Mouse (Mus musculus): ENCODE measurements around the gene Henmt1.

Gene Henmt1

DNA sequence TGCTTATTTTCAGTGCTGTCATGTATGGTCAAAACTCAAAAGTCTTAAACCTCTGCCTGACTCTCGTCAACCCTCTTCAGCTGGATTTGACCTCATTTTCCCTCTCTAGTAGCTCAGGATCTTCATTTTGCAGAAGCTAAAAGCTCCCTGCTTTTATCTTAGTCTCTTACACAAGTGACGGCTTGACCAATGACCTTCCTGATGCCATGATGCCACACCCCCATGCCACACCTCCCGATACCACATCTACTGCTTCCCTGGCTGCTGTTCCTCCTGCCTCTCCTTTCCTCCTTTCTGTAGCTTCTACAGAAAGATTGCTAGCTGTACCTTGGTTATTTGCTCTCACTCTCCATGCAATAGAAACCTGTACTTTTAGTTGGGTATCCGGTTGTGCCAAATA is 58.1 kb downstream of the Henmt1 start:
- DNase-seq (ENCODE audit: low spot score in 2 of 2), result no peak

DNA sequence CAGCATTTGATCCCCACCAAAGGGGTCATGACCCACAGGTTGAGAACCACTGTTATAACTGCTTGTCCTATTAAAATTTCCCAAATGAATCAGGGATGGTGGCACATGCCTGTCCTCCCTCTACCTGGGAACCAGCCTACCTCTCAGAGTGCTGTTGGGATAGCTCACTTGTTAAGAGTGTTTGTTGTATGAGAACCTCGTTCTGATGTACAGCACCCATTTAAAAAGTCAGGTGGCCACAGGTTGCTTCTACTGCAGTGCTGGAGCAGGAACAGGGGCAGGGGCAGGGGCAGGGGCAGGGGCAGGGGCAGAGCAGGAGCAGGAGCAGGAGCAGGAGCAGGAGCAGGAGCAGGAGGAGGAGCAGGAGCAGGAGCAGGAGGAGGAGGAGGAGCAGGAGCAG is 59.5 kb downstream of the Henmt1 start:
- DNase-seq (ENCODE audit: low spot score in 2 of 2), result no peak

DNA sequence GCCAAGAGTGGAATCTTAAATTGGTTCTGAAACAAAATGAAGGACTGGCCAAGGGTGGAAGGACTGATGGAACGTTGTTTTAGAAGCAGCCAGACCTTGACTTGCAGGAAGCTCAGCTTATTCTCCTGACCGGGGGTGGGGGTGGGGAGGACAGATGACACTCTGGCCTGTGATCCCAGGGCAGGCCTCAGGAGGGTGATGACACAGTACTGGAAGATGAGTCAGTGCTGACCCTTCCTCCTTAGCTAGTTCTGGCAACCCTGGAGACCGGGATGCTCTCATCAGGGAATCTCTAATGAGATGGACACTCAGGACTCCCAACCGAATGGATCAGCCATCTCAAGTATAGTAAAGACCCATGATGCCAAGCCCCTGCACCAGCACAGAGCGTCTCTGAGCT is 66.1 kb downstream of the Henmt1 start:
- no peak for DNase-seq (ENCODE audit: low spot score in 2 of 2)

DNA sequence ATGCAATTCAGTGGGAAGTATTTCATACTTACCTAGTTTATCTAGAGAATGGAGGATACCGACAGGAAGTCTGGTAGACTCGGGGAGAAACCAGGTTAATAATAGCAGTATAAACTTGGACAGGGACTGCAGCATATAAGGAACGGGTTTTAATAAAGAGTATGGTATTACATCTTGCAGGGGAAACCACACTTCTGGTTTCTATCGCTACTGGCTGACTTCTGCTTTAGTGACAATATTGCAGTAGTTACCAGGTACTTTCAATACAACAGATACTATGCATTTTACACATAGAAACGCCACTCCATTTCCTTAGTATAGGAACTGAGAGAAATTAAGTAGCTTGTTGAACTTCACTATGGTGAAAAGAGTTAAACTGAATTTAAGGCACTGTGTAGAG is 68.5 kb downstream of the Henmt1 start:
- DNase-seq (ENCODE audit: low spot score in 2 of 2), result no peak
